Mouse (Mus musculus) heart, embryonic 14.5 days (tissue): ENCODE data around the gene Txlna. TPM values are rescaled to one million over a fixed set of nuclear protein-coding genes. Genes with fewer than 3 reads are reported as not detected.

Experiments
- ATAC-seq: fragments of 200-750 bp; cut with Nextera tagmentation; 2 replicates; pipeline ENCODE4 v1.8.0; 2017; ENCODE audit warnings: low read depth, moderate TSS enrichment; ENCODE audit not compliant: insufficient number of reproducible peaks, insufficient read depth, low FRiP score
- H3K27ac ChIP-seq, 2 experiments: fragments of 200-500 bp in 1 of 2; fragments of 300-500 bp in 1 of 2; sonication (generic) in 1 of 2; replicated peaks in 1 of 2; 2 replicates each; pipeline ENCODE4 v1.5.1; 2012 to 2014; ENCODE audit warnings: low read depth in 2 of 2, low read length in 2 of 2, control low read depth in 1 of 2, mild to moderate bottlenecking in 1 of 2, mixed read lengths in 1 of 2; ENCODE audit not compliant: control insufficient read depth in 1 of 2, insufficient read depth in 1 of 2
- H3K27me3 ChIP-seq: fragments of 300-500 bp; sonication (generic); 2 replicates; pipeline ENCODE4 v1.6.1; 2014; ENCODE audit warnings: mild to moderate bottlenecking, low read length, control low read depth; ENCODE audit not compliant: control insufficient read depth, insufficient read depth
- H3K36me3 ChIP-seq: fragments of 300-500 bp; sonication (generic); 2 replicates; pipeline ENCODE4 v1.6.1; 2014; ENCODE audit warnings: mild to moderate bottlenecking, control low read depth, low read length, mixed read lengths; ENCODE audit not compliant: control insufficient read depth, insufficient read depth
- H3K4me1 ChIP-seq, 2 experiments: fragments of 200-500 bp in 1 of 2; fragments of 300-500 bp in 1 of 2; sonication (generic) in 1 of 2; 2 replicates each; pipeline ENCODE4 v1.6.1; 2012 to 2014; ENCODE audit warnings: low read length in 2 of 2, control low read depth in 1 of 2, mixed read lengths in 1 of 2; ENCODE audit not compliant: control insufficient read depth in 2 of 2, insufficient read depth in 2 of 2
- H3K4me2 ChIP-seq: fragments of 300-500 bp; sonication (generic); 2 replicates; pipeline ENCODE4 v1.6.1; 2014; ENCODE audit warnings: mild to moderate bottlenecking, low read length
- H3K4me3 ChIP-seq, 2 experiments: fragments of 200-500 bp in 1 of 2; fragments of 300-500 bp in 1 of 2; sonication (generic) in 1 of 2; 2 replicates each; pipeline ENCODE4 v1.5.1; 2012 to 2014; ENCODE audit warnings: low read length in 2 of 2, mild to moderate bottlenecking in 2 of 2, control low read depth in 1 of 2, low read depth in 1 of 2, moderate library complexity in 1 of 2; ENCODE audit not compliant: control insufficient read depth in 1 of 2, insufficient read depth in 1 of 2
- H3K9ac ChIP-seq: fragments of 300-500 bp; sonication (generic); 2 replicates; pipeline ENCODE4 v1.6.1; 2014; ENCODE audit warnings: mild to moderate bottlenecking, low read length
- H3K9me3 ChIP-seq: fragments of 300-500 bp; sonication (generic); 2 replicates; pipeline ENCODE4 v1.6.1; 2016; ENCODE audit warnings: low read length, control low read depth; ENCODE audit not compliant: control insufficient read depth
- WGBS: fragments of 180-500 bp; shearing (Covaris S2); extraction: QIAGEN DNeasy Blood & Tissue Kit; methylation state at CpG from one replicate; pipeline ENCODE4 v1.1.7; 2014; 5-methylcytosine and 5-hydroxymethylcytosine counted together
- polyA plus RNA-seq: library from polyadenylated mRNA; unstranded; fragments of >200 nt; fragmentation: Nextera tagmentation; extraction: Ambion mirVana; gene quantifications from 2 replicates; pipeline ENCODE4 v1.2.1, GENCODE M21; 2014

Txlna gene
- polyA plus RNA-seq, 1 experiment from 2014 or later, result 51.5 TPM

DNA sequence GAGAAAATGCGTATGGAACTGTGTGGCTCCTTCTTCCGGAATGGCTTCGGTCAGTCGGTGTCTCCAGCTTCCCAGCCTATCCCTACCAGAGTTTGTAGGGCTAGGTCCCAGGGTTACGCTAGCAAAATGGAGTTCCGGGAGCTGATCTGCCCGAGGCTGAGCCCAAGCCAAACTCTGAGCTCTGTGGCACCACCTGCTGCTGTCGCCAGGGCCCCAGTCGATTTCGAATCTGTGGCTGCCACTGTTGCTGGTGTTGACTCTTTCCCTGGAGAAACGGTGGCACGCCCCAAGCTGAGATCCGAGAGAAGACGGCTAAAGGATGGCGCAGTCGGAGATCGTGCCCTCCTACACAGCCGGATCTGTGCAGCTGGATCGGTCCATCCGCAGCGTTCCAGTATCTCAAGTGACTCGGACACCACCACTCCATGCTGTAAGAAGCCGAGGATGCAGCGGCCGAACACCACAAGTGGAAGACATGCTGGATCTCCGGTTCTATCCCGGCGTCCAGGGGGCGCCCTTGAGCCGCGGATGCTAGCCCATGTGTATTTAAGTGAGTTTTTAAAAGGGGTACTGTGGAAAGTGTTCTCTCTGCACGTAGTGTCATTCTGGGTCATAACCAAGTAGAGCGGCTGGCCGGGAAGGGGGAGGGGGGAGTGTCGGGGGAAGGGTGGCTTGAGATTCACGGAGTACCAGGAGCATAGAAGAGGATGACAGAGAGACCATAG is 55.8 kb downstream of the Txlna start:
- WGBS, result 1% methylated on average over 36 of the region's 36 CpGs
- Histone ChIP-seq H3K4me3 (peak overlapping the region; percentile 47 to 76), H3K9me3 (no peaks in the 10 kb centered on the region), H3K4me2 (peak overlapping the region; percentile 83), H3K36me3 (no peaks in the 10 kb centered on the region), H3K27me3 (no peaks in the 10 kb centered on the region), H3K4me1 (peaks cover 5 to 11% of the 10 kb centered on the region in 2 experiments), H3K9ac (peak overlapping the region; percentile 69), H3K27ac (peak overlapping the region; percentile 20 to 69)
- peak; percentile 41 for ATAC-seq

DNA sequence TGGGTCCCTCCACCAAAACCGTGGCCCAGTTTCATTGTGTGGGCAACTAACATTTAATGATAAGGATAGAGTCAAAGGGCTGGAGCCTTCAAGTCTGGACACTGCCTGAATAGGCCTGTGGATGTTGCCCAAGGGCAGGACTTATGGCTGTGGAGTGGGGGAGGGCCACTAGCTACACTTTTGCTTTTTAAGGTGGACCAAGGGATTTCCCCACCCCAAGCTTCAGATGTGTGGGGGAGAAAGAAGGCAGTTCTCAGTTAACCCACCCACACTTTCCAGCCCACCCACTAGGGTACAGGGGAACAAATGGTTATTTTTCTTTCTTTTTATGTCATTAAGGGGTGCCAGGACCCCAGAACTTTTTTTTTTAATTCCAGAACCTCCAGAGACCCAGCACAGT is 56.5 kb downstream of the Txlna start:
- ATAC-seq, result no peak
- H3K27me3 ChIP-seq, result no peaks in the 10 kb centered on the region
- peak overlapping the region; percentile 20 to 69 for H3K27ac ChIP-seq
- 68% methylated on average over 1 of the region's 1 CpGs for WGBS
- H3K9ac ChIP-seq, result peak overlapping the region; percentile 69
- no peaks in the 10 kb centered on the region for H3K9me3 ChIP-seq
- peak overlapping the region in 1 of 2 experiments; percentile 47; a peak in 2 of 4 replicates for H3K4me3 ChIP-seq
- no peaks in the 10 kb centered on the region for H3K36me3 ChIP-seq
- peaks cover 5 to 11% of the 10 kb centered on the region in 2 experiments for H3K4me1 ChIP-seq
- peak overlapping the region; percentile 83 for H3K4me2 ChIP-seq

DNA sequence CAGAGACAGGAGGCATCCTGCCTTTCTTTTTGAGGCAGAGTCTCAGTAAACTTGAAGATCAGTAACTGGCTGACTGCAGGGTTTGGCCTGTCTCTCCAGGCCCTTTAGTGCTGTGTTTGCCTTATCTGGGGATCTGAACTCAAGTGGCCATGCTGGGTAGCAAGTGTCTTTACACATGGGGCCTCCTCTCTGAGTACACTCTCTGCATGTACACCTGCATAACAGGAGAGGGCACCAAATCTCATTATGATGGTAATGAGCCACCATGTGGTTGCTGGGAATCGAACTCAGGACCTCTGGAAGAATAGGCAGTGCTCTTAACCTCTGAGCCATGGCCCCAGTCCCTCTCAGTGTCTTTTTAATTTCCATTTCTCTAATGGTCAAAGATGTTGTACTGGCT is 58.6 kb downstream of the Txlna start:
- Histone ChIP-seq H3K9me3 (no peaks in the 10 kb centered on the region), H3K4me2 (no peak overlapping the region), H3K36me3 (no peaks in the 10 kb centered on the region), H3K4me3 (no peak overlapping the region), H3K9ac (no peak overlapping the region), H3K27ac (no peak overlapping the region), H3K4me1 (peaks cover 10 to 11% of the 10 kb centered on the region in 2 experiments), H3K27me3 (no peaks in the 10 kb centered on the region)
- 81% methylated on average over 1 of the region's 1 CpGs for WGBS
- ATAC-seq, result no peak

DNA sequence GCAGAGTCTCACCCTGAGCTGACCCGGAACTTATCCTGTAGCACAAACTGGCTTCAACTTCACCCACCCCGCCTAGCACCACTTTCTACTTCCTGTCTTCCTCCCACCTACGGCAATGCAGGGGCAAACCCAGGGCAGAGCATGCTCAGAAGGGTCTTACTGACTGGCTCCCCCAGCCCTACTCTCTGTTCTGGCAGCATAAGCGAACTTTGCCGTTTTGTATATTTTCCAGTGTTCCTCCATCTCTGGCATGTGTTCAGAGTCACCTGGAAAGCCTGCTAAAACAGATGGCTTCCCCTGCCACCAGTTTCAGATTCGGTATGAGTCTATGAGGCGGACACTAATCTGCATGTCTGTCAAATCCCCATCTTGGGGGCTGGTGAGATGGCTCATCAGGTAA is 60.5 kb downstream of the Txlna start:
- 58% methylated on average over 7 of the region's 7 CpGs for WGBS
- H3K27me3 ChIP-seq, result no peaks in the 10 kb centered on the region
- peaks cover 11 to 15% of the 10 kb centered on the region in 2 experiments for H3K4me1 ChIP-seq
- no peaks in the 10 kb centered on the region for H3K36me3 ChIP-seq
- H3K27ac ChIP-seq, result peak overlapping the region; percentile 33 to 48; a peak in 2 of 4 replicates
- H3K9ac ChIP-seq, result no peak overlapping the region
- no peak overlapping the region for H3K4me3 ChIP-seq
- no peak overlapping the region for H3K4me2 ChIP-seq
- H3K9me3 ChIP-seq, result no peaks in the 10 kb centered on the region
- no peak for ATAC-seq

DNA sequence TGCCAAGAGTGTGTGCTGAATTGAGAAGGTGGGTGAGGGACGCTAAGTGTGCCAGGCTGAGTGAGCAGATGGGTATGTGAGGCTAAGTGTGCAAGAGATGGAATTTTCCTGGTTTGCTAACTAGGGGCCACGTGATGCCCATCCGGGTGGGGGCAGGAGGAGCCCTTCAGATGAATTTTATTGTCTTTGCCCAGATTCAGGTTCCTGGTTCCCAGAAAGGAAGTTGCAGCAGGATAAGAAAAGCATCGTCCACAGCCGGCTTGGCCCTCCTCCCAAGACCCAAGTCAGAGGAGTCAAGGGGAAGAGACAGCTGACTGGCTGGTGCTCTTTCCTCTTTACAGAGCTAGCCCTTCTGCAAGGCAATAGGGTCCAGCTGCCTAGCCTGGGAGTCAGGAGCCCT is 62.4 kb downstream of the Txlna start, which contains the start of gene Fam167b:
Gene Fam167b (minus strand): TSS at position 84 of the 400 bp plus-strand sequence.
- Histone ChIP-seq H3K4me2 (peak within 1 kb of the TSS; percentile 31), H3K27me3 (no peaks in the 10 kb centered on the region), H3K9me3 (no peaks in the 10 kb centered on the region), H3K36me3 (no peaks in the 10 kb centered on the region), H3K27ac (peak within 1 kb of the TSS; percentile 60 to 70), H3K9ac (0 out of 2 replicates have a peak within 1 kb of the TSS, but pooled peaks have one; percentile 9), H3K4me1 (peaks cover 2 to 15% of the 10 kb centered on the region in 2 experiments; a peak in 3 of 4 replicates), H3K4me3 (0 out of 4 replicates have a peak within 1 kb of the TSS, but pooled peaks of 1 of the 2 experiments have one; percentile 4)
- 63% methylated on average over 5 of the region's 5 CpGs for WGBS
- no peak; the same call in 1 of the 2 replicates for ATAC-seq

DNA sequence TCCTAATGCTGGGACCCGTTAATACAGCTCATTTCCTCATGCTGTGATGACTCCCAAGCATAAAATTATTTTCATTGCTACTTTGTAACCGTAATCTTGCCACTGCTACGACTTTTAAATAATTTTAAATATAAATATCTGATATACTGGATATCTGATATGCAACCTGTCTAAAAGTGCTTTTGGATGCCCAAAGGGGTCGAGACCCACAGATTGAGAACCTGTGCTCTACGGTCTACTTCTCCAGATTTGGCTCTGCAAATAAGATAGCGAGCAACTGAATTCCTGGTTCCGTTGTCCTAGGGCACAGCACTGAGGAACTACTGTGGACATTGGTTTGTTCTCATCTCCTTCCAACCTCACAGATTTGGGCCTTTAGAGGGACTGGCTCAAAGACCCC is 63.2 kb downstream of the Txlna start:
- H3K4me3 ChIP-seq, result no peak overlapping the region
- H3K9ac ChIP-seq, result no peak overlapping the region
- H3K4me2 ChIP-seq, result peak overlapping the region; percentile 31
- no peak for ATAC-seq
- H3K4me1 ChIP-seq, result peaks cover 2 to 19% of the 10 kb centered on the region in 2 experiments; a peak in 3 of 4 replicates
- H3K27ac ChIP-seq, result peak overlapping the region; percentile 60 to 70
- no peaks in the 10 kb centered on the region for H3K36me3 ChIP-seq
- no peaks in the 10 kb centered on the region for H3K9me3 ChIP-seq
- no peaks in the 10 kb centered on the region for H3K27me3 ChIP-seq
- WGBS, result 76% methylated on average over 7 of the region's 7 CpGs

DNA sequence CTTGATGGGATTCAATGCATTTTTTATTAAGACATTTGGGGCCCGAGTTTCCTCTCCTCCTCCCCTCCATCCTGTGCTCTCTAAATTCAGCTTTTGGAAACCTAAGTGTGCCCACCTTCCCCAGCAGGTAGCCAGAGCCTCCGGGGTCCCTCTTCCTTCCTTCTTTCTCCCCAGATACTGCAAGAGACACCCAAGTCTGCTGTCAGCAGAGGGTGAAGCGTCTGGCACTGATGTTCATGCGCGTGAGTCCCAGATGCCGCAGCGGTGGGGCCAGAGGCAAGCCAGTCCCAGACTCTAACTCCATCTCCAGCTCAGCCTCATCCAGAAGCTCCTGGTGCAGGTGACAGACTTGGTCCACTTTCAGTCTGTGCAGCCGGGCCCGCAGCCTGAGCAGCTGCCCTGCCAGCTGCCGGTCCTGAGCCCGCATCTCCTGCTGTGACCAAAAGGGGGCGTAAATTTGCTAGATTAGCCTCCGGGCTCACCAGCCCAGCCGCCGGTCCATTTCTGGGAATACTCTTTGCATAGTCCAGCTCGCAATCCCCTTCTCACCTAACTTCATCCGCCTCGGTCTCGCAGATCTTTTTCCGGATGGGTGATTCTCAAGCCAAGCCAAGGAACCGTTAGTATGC is 63.9 kb downstream of the Txlna start:
- Histone ChIP-seq H3K4me3 (no peak overlapping the region), H3K4me2 (peak overlapping the region; percentile 31), H3K36me3 (no peaks in the 10 kb centered on the region), H3K27ac (no peak overlapping the region), H3K4me1 (peaks cover 2 to 21% of the 10 kb centered on the region in 2 experiments; a peak in 3 of 4 replicates), H3K27me3 (no peaks in the 10 kb centered on the region), H3K9me3 (no peaks in the 10 kb centered on the region), H3K9ac (peak overlapping the region; percentile 9; the same call in 1 of the 2 replicates)
- 32% methylated on average over 21 of the region's 21 CpGs for WGBS
- ATAC-seq, result no peak
